Mouse (Mus musculus) fat pad, adult 2 months (tissue): ENCODE data around the gene AU041133.
"Not testable (repeated sequence)": the region's sequence is repeated elsewhere in the genome, so short reads cannot be mapped to it uniquely, and the experiment has no call there.

Source experiments
- DNase-seq: peaks from one replicate; pipeline ENCODE4 v3.0.0-alpha.2; 2011; ENCODE audit warnings: low read depth, low spot score; ENCODE audit errors: extremely low read depth

The AU041133 gene

GRCm38 (mm10) chr10:82127850-82128401 is at the start of gene AU041133:
TSS of gene AU041133 (plus strand) at chr10:82128013.
- DNase-seq: peak; percentile 8

DNA sequence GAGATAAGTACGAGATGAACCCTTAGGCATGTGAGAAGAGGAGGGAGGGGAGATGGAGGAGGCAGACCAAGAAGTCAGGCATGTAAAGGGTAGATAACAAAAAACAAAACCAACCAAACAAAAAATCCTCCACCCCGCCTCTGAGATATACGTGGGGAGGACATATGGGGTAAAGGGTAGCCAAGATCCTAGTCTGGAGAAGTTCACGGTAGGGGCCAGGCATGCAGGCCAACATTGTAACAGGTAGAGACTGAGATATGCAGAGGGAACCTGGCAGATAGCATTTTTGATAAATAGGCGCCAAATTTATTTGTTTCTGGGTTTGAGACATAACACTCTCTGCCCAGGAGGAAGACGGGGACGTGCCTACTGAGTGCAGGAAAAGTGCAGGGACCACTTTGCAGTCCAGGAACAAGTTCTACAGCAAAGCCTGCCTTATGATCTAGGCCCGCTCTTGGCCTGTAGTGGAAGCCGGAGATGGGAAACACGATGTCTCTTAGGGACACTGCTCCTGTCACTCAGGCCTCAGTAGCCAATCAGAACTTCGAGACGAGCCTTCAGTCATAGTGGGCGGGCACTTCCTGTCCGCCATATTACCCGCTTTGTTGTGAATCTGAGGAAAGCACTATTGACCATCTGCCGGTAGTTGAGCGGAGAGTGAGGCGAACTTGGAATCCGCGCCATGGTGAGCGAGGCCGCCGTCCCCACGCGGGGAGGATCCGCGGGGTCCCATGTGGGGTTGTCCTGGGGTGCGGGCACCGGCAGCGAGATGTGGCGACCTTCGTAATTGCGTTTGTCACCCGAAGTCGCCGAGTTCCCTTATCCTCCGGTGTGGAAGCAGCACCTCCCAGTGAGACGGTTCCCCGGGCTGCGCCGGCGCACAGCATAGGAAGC is 44.8 kb upstream of the AU041133 start, which contains the start of gene BC024063:
Gene BC024063, plus strand, starts transcription at position 626 of the 894 bp plus-strand sequence.
- peak; percentile 16 for DNase-seq

DNA sequence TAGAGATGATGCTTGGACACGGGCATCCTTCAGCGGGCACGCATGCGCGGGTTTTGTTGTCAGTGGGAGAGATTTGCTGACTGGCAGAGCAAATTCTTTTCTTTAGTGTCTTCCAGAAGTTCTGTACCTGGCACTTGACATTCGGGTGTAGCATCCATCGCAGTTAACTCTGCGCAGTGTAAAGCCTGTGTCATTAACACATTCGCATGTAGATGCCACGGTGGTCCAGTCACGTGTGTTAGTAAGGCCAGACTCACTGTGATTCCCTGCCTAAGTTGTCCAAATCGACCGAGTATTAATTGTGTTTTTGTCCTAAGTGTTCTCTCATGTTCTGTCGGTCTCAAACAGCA is 44.2 kb upstream of the AU041133 start:
- not testable (repeated sequence) for DNase-seq

DNA sequence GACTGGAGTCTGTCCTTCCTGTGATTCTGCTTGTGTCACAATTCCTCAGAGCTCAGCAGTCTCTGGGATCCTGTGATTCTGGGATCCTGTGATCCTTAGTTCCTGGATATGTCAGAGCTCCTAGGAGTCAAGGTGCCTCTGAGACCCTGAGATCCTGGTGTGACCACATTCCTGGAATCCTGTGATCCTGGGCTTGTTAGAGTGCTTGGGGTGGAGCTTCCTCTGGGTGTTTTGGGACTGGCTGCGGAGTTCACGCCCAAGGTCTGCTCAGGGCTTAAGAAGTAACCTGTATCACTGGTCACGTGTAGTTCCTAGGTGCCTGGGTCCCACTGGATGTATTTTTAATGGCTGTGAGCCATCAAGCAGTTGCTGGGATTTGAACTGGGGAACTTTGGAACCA is 10.6 kb upstream of the AU041133 start:
- DNase-seq: no peak

- no peak for DNase-seq
These were observed 17.5 kb downstream of the AU041133 start for GRCm38 (mm10) chr10:82145282-82145681.

DNA sequence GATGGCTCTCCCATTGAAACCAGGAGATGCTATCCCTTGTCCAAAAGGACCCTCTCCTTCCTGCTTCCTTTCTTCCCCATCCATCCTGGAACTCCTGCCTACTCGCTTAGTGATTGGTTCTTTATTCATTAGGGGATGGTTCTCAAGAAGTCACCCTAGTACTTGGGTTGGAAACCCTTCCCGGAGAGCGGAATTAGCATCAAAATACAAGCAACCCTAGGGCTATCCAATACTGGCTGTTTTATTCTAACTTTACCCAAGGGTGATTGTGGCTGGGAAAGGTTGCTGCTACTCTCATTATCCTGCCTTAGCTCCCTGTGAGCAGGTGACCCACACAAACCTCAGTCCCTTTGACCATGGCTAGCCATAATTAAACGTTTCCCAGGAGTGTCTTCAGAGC is 19.8 kb downstream of the AU041133 start:
- no peak for DNase-seq

GRCm38 (mm10) chr10:82167777-82168176 is 40.0 kb downstream of the AU041133 start:
- no peak for DNase-seq

GRCm38 (mm10) chr10:82169776-82170175 is 42.0 kb downstream of the AU041133 start:
- DNase-seq: no peak

DNA sequence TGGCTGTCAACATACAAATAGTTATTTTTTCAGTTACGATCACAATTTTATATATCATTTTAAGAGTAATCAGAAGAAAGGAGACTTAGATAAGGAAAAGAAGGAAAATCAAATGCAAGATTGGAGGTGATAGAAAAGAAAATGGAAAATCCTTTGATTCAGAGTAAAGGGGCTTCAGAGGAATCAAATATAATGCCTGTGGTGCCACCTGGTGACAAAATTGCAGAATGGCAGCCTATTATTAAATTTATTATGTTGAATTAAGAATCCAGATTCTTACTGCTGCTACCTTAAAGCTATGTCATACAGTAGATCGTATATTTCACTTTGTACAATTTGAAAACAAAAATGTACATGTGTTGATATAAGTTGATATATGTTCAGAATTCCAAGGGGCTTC is 43.0 kb downstream of the AU041133 start:
- DNase-seq: no peak

DNA sequence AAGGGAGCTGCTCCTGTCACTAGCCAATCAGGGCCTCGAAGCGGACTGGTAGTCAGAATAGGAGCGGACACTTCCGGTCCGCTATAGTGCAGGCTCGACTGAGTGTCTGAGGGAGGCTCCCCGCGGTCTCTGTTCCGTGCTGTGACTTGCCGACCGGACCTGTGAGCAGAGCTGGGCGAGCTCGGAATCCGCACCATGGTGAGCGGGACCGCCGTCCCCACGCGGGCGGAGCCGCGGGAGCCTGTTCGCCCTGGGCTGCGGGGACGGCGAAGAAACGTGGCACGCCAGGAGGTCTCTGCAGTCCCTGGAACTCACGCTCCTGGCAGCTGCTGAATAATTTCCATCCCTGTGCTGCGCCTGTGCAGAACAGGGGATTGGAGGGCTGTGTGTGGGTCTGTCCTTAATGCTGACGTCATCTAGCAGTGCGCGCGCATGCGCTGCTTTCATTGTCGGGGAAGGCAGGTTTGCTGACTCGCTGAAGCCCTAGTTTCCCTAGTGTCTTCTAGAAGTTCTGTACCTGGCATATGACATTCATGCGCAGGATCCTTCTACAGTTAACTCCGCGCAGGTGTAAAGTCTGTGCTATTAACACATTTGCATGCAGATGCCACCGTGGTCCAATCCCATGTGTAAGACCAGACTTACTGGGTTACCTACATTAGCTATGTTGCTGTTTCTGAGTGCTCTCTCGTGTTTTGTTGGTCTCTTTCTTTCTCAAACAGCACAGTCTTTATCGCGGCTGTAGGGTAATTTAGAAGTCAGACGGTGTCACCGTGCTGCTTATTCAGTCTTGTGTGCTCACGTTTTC is 50.6 kb downstream of the AU041133 start:
- DNase-seq: peak; percentile 19
